Mouse (Mus musculus) liver, embryonic 14.5 days (tissue): Measurements from ENCODE around the gene Rnf149. TPM values are rescaled to one million over a fixed set of nuclear protein-coding genes. Genes with fewer than 3 reads are reported as not detected.

Source experiments
- ATAC-seq: fragments of 200-750 bp; cut with Nextera tagmentation; 2 replicates; pipeline ENCODE4 v1.8.0; 2017; ENCODE audit warnings: moderate number of reproducible peaks, mild to moderate bottlenecking, moderate library complexity; ENCODE audit not compliant: insufficient read depth
- DNase-seq, 3 experiments: peaks; one replicate each; pipeline ENCODE4 v3.0.0-alpha.2; 2012 to 2013; ENCODE audit warnings: low read depth in 3 of 3, low spot score in 3 of 3
- H3K27ac ChIP-seq: fragments of 300-500 bp; sonication (generic); 2 replicates; pipeline ENCODE4 v1.5.1; 2014; ENCODE audit warnings: moderate library complexity, mild to moderate bottlenecking, control low read depth, inconsistent platforms
- H3K27me3 ChIP-seq: fragments of 300-500 bp; sonication (generic); 2 replicates; pipeline ENCODE4 v1.6.1; 2014; ENCODE audit warnings: mild to moderate bottlenecking, low read length, moderate library complexity; ENCODE audit not compliant: control insufficient read depth, insufficient read depth
- H3K36me3 ChIP-seq: fragments of 300-500 bp; sonication (generic); replicated peaks from 2 replicates; pipeline ENCODE4 v1.6.1; 2014; ENCODE audit warnings: low read depth; ENCODE audit not compliant: control insufficient read depth, insufficient read depth
- H3K4me1 ChIP-seq, 2 experiments: fragments of 200-500 bp in 1 of 2; fragments of 300-500 bp in 1 of 2; sonication (generic) in 1 of 2; replicated peaks; 2 replicates each; pipeline ENCODE4 v1.6.1; 2012 to 2014; ENCODE audit warnings: antibody characterized with exemption in 1 of 2, inconsistent platforms in 1 of 2, low read length in 1 of 2; ENCODE audit not compliant: control insufficient read depth in 2 of 2, insufficient read depth in 2 of 2
- H3K4me2 ChIP-seq: fragments of 300-500 bp; sonication (generic); 2 replicates; pipeline ENCODE4 v1.6.1; 2014; ENCODE audit warnings: low read depth, mild to moderate bottlenecking, control low read depth, moderate library complexity
- H3K4me3 ChIP-seq, 2 experiments: fragments of 200-500 bp in 1 of 2; fragments of 300-500 bp in 1 of 2; sonication (generic) in 1 of 2; 2 replicates each; pipeline ENCODE4 v1.5.1; 2012 to 2014; ENCODE audit warnings: low read depth in 2 of 2, low read length in 2 of 2, mild to moderate bottlenecking in 2 of 2, control low read depth in 1 of 2, inconsistent platforms in 1 of 2, moderate library complexity in 1 of 2; ENCODE audit not compliant: insufficient read depth in 1 of 2
- H3K9ac ChIP-seq: fragments of 300-500 bp; sonication (generic); replicated peaks from 2 replicates; pipeline ENCODE4 v1.6.1; 2014; ENCODE audit warnings: mild to moderate bottlenecking, control low read depth, moderate library complexity
- H3K9me3 ChIP-seq: fragments of 300-500 bp; sonication (generic); 2 replicates; pipeline ENCODE4 v1.6.1; 2016; ENCODE audit warnings: low read length, mixed read lengths; ENCODE audit not compliant: control insufficient read depth
- CTCF ChIP-seq: IDR thresholded peaks from 2 replicates; pipeline ENCODE4 v1.5.1; 2016; ENCODE audit warnings: antibody characterized with exemption, low read depth, control low read depth
- EP300 ChIP-seq: IDR thresholded peaks from 2 replicates; pipeline ENCODE4 v1.6.1; 2016; ENCODE audit warnings: antibody characterized with exemption, low read depth
- WGBS: fragments of 180-500 bp; shearing (Covaris S2); extraction: QIAGEN DNeasy Blood & Tissue Kit; methylation state at CpG from one replicate; pipeline ENCODE4 v1.1.7; 2014; ENCODE audit not compliant: insufficient replicate concordance; 5-methylcytosine and 5-hydroxymethylcytosine counted together
- polyA plus RNA-seq, 2 experiments: library from polyadenylated mRNA; depleted of rRNA in 1 of 2; stranded (reverse) in 1 of 2; unstranded in 1 of 2; fragments of >200 nt; fragmentation: Nextera tagmentation in 1 of 2; extraction: Ambion mirVana in 1 of 2; gene quantifications; 2 replicates each; pipeline versions ENCODE4 v1.2.1 to v1.2.3; 2012 to 2014

Gene Rnf149
- polyA plus RNA-seq, 2 experiments, result 12.1 to 15.4 TPM

- no peaks in the 10 kb centered on the region for H3K36me3 ChIP-seq
- WGBS, result 54% methylated on average over 6 of the region's 6 CpGs
- no peak overlapping the region for H3K4me2 ChIP-seq
- no peaks in the 10 kb centered on the region for H3K27me3 ChIP-seq
- no peak overlapping the region for H3K27ac ChIP-seq
- TF ChIP-seq CTCF (no peak), EP300 (no peak)
- DNase-seq, result no peak
- H3K4me1 ChIP-seq, result no peaks in the 10 kb centered on the region; a peak in 1 of 4 replicates
- no peak overlapping the region for H3K9ac ChIP-seq
- no peaks in the 10 kb centered on the region for H3K9me3 ChIP-seq
- no peak for ATAC-seq
- no peak overlapping the region for H3K4me3 ChIP-seq
Measured at GRCm38 (mm10) chr1:39615526-39615925, 38.3 kb upstream of the Rnf149 start.

- ATAC-seq, result no peak
Measured at GRCm38 (mm10) chr1:39614462-39615279, 37.5 kb upstream of the Rnf149 start.

GRCm38 (mm10) chr1:39613061-39613460 is 35.9 kb upstream of the Rnf149 start:
- ATAC-seq (no peak), DNase-seq (no peak)
- no peaks in the 10 kb centered on the region for H3K36me3 ChIP-seq
- no peak overlapping the region for H3K4me3 ChIP-seq
- H3K27me3 ChIP-seq, result no peaks in the 10 kb centered on the region
- H3K9ac ChIP-seq, result no peak overlapping the region
- no peak overlapping the region for H3K27ac ChIP-seq
- H3K9me3 ChIP-seq, result no peaks in the 10 kb centered on the region
- H3K4me1 ChIP-seq, result no peaks in the 10 kb centered on the region; a peak in 1 of 4 replicates
- WGBS, result 78% methylated on average over 3 of the region's 3 CpGs
- no peak for TF ChIP-seq EP300
- TF ChIP-seq CTCF, result no peak
- no peak overlapping the region for H3K4me2 ChIP-seq

More at GRCm38 (mm10) chr1:39614462-39615279, 37.5 kb upstream of the Rnf149 start:
- Histone ChIP-seq H3K4me3 (0 out of 4 replicates have a peak overlapping the region, but pooled peaks of 1 of the 2 experiments have one; percentile 3), H3K27ac (no peak overlapping the region), H3K4me2 (peak overlapping the region; percentile 32), H3K4me1 (no peaks in the 10 kb centered on the region; a peak in 1 of 4 replicates), H3K27me3 (no peaks in the 10 kb centered on the region), H3K36me3 (no peaks in the 10 kb centered on the region), H3K9ac (no peak overlapping the region), H3K9me3 (no peaks in the 10 kb centered on the region)
- DNase-seq, result peak in 2 of 3 experiments; percentile 7 to 9
- WGBS, result 3% methylated on average over 11 of the region's 11 CpGs
- peak; percentile 65 for TF ChIP-seq CTCF
- TF ChIP-seq EP300, result no peak

GRCm38 (mm10) chr1:39612491-39612890 is 35.3 kb upstream of the Rnf149 start:
- Histone ChIP-seq H3K9me3 (no peaks in the 10 kb centered on the region), H3K27ac (no peak overlapping the region), H3K27me3 (no peaks in the 10 kb centered on the region), H3K36me3 (no peaks in the 10 kb centered on the region), H3K4me1 (no peaks in the 10 kb centered on the region; a peak in 1 of 4 replicates), H3K4me3 (no peak overlapping the region), H3K9ac (no peak overlapping the region), H3K4me2 (no peak overlapping the region)
- no peak for ATAC-seq
- WGBS, result 64% methylated on average over 5 of the region's 5 CpGs
- no peak for DNase-seq
- no peak for TF ChIP-seq CTCF
- TF ChIP-seq EP300, result no peak

- no peak for TF ChIP-seq CTCF
- H3K27ac ChIP-seq, result no peak overlapping the region
Measured at GRCm38 (mm10) chr1:39608534-39608933, 31.3 kb upstream of the Rnf149 start.

More at GRCm38 (mm10) chr1:39608534-39608933, 31.3 kb upstream of the Rnf149 start:
- Histone ChIP-seq H3K36me3 (no peaks in the 10 kb centered on the region), H3K9ac (no peak overlapping the region), H3K4me2 (no peak overlapping the region), H3K27me3 (no peaks in the 10 kb centered on the region), H3K4me1 (no peaks in the 10 kb centered on the region; a peak in 1 of 4 replicates), H3K4me3 (no peak overlapping the region), H3K9me3 (no peaks in the 10 kb centered on the region)
- 38% methylated on average over 8 of the region's 8 CpGs for WGBS
- ATAC-seq (no peak), DNase-seq (no peak)
